Mouse (Mus musculus): ENCODE results near the gene Tank. TPM values are rescaled to one million over a fixed set of nuclear protein-coding genes. Genes with fewer than 3 reads are reported as not detected.

Tank gene
- polyA plus RNA-seq, 1 experiment = 16.0 TPM

- Histone ChIP-seq H3K4me3 (ENCODE audit: control insufficient read depth, insufficient read depth, low read length) (no peak overlapping the region), H3K27me3 (ENCODE audit: control insufficient read depth, insufficient read depth, low read length) (no peaks in the 10 kb centered on the region), H3K4me1 (replicated peaks; ENCODE audit: control insufficient read depth, insufficient read depth, low read length) (no peaks in the 10 kb centered on the region), H3K27ac (ENCODE audit: control insufficient read depth, insufficient read depth, low read length) (no peak overlapping the region), H3K36me3 (ENCODE audit: control insufficient read depth, insufficient read depth, low read length) (no peaks in the 10 kb centered on the region)
- DNase-seq = no peak
- 98% methylated on average over 3 of the region's 3 CpGs for WGBS
- TF ChIP-seq POLR2A (IDR thresholded peaks at IDR 0.05; ENCODE audit: control insufficient read depth, extremely low read depth, insufficient read depth, low read length, poor library complexity) (no peak), CTCF (IDR thresholded peaks at IDR 0.05; ENCODE audit: borderline replicate concordance, control insufficient read depth, extremely low read depth, insufficient read depth, low read length, poor library complexity) (no peak)
Measured at GRCm38 (mm10) chr2:61674555-61674954, 96.2 kb downstream of the Tank start.

DNA sequence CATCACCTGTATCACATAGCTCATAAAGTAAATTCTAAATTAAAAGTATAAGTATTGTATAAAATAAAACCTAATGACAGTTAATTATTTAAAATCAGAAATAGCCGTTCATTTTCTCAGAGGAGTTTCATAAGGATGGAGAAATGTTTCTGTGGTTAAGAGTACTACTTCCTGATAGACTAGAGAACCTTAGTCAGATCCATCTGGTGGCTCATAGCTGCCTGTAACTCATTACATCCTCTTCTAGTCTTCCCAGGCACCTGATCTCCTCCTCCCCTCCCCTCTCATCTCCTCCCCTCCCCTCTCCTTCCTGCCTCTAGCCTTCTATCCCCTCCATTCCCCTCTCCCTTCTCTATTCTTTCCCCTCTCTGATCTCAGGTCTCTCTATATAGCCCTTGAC is 103.2 kb downstream of the Tank start:
- no peaks in the 10 kb centered on the region for H3K36me3 ChIP-seq (ENCODE audit: control insufficient read depth, insufficient read depth, low read length)
- 4% methylated on average over 1 of the region's 1 CpGs for WGBS
- no peak overlapping the region for H3K4me3 ChIP-seq (ENCODE audit: control insufficient read depth, insufficient read depth, low read length)
- no peak for TF ChIP-seq CTCF (IDR thresholded peaks at IDR 0.05; ENCODE audit: borderline replicate concordance, control insufficient read depth, extremely low read depth, insufficient read depth, low read length, poor library complexity)
- DNase-seq = no peak
- H3K27ac ChIP-seq (ENCODE audit: control insufficient read depth, insufficient read depth, low read length) = no peak overlapping the region
- no peaks in the 10 kb centered on the region for H3K27me3 ChIP-seq (ENCODE audit: control insufficient read depth, insufficient read depth, low read length)
- no peaks in the 10 kb centered on the region for H3K4me1 ChIP-seq (replicated peaks; ENCODE audit: control insufficient read depth, insufficient read depth, low read length)

- no peak overlapping the region for H3K27ac ChIP-seq (ENCODE audit: control insufficient read depth, insufficient read depth, low read length)
- H3K36me3 ChIP-seq (ENCODE audit: control insufficient read depth, insufficient read depth, low read length) = no peaks in the 10 kb centered on the region
- H3K27me3 ChIP-seq (ENCODE audit: control insufficient read depth, insufficient read depth, low read length) = no peaks in the 10 kb centered on the region
- whole genome bisulfite sequencing = 7% methylated on average over 1 of the region's 1 CpGs
- H3K4me1 ChIP-seq (replicated peaks; ENCODE audit: control insufficient read depth, insufficient read depth, low read length) = no peaks in the 10 kb centered on the region
- DNase-seq = no peak
- H3K4me3 ChIP-seq (ENCODE audit: control insufficient read depth, insufficient read depth, low read length) = no peak overlapping the region
- TF ChIP-seq CTCF (IDR thresholded peaks at IDR 0.05; ENCODE audit: borderline replicate concordance, control insufficient read depth, extremely low read depth, insufficient read depth, low read length, poor library complexity) = no peak
- TF ChIP-seq POLR2A (IDR thresholded peaks at IDR 0.05; ENCODE audit: control insufficient read depth, extremely low read depth, insufficient read depth, low read length, poor library complexity) = no peak
Measured at GRCm38 (mm10) chr2:61686533-61686932, 108.1 kb downstream of the Tank start.

DNA sequence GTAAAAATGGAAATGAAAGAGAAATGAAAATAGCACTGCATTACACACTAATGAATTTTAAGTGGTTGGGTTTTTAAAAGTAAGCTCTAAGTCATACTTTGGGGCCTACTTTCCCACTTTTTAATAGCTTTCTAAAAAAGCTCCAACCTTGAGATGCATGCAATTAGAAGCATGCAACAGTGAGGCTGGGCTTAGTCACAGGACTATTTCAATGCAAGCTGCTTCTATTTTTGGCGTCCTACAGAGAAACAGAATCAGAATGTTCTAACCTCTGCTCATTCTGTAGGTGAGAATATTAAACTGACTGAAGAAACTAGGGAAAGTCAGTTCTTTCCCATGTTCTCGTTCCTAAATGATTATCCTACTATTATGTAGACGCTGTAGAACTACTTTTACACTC is 110.7 kb downstream of the Tank start:
- 91% methylated on average over 3 of the region's 3 CpGs for WGBS
- DNase-seq = no peak

More for the DNA sequence above, 110.7 kb downstream of the Tank start:
- Histone ChIP-seq H3K27me3 (ENCODE audit: control insufficient read depth, insufficient read depth, low read length) (no peaks in the 10 kb centered on the region), H3K27ac (ENCODE audit: control insufficient read depth, insufficient read depth, low read length) (no peak overlapping the region), H3K4me1 (replicated peaks; ENCODE audit: control insufficient read depth, insufficient read depth, low read length) (no peaks in the 10 kb centered on the region), H3K4me3 (ENCODE audit: control insufficient read depth, insufficient read depth, low read length) (no peak overlapping the region), H3K36me3 (ENCODE audit: control insufficient read depth, insufficient read depth, low read length) (no peaks in the 10 kb centered on the region)
- TF ChIP-seq CTCF (IDR thresholded peaks at IDR 0.05; ENCODE audit: borderline replicate concordance, control insufficient read depth, extremely low read depth, insufficient read depth, low read length, poor library complexity) = no peak
- no peak for TF ChIP-seq POLR2A (IDR thresholded peaks at IDR 0.05; ENCODE audit: control insufficient read depth, extremely low read depth, insufficient read depth, low read length, poor library complexity)

Other genes starting within 250 kb of the Tank start
- 24.8 and 26.7 TPM in 2 replicates for gene Psmd14, start 133.1 kb downstream of the Tank start, polyA plus RNA-seq (2012; rRNA removed)
- 0.22 and 0.23 TPM in 2 replicates for gene Tbr1, start 224.3 kb downstream of the Tank start, polyA plus RNA-seq (2012; rRNA removed)

Measured in thymus, adult 2 months (tissue).